Mouse (Mus musculus) frontal cortex, postnatal 25 days (tissue): Measurements from ENCODE around the gene Disp3.
A peak's percentile ranks its signal among the peaks of the same experiment; 100 is the strongest.

Source experiments
- DNase-seq, 2 experiments: peaks; one replicate each; pipeline ENCODE4 v3.0.0; 2022; ENCODE audit warnings: low spot score in 2 of 2

Gene Disp3

DNA sequence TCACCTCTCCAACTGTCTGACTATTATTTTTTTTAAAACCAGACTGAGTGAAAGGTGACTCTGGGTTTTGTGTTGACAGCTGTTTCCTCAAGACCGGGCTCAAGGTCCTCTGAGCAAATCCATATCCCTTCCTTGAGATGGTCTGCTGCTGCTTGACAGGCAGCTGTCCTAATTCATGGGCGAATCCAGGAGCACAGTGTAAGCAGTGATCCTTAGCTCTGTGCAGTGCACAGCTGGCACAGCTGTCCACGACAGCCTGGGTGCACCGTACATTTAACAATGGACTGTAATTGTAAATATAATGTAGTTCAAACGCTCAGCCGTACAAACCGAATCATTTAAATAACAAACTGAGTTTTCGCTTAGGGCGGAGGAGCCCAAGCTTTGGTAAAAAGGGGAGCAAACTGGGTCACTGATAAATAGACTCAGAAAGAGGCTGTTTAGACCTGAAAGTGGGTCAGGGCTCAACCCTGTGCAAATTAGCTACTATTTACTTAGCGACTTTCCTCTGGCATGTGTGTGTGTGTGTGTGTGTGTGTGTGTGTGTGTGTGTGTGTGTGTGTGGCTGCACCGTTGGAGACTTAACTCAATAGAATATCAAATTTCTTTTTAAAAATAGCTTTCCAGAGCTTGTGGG is 72.4 kb downstream of the Disp3 start:
- no peak for DNase-seq

DNA sequence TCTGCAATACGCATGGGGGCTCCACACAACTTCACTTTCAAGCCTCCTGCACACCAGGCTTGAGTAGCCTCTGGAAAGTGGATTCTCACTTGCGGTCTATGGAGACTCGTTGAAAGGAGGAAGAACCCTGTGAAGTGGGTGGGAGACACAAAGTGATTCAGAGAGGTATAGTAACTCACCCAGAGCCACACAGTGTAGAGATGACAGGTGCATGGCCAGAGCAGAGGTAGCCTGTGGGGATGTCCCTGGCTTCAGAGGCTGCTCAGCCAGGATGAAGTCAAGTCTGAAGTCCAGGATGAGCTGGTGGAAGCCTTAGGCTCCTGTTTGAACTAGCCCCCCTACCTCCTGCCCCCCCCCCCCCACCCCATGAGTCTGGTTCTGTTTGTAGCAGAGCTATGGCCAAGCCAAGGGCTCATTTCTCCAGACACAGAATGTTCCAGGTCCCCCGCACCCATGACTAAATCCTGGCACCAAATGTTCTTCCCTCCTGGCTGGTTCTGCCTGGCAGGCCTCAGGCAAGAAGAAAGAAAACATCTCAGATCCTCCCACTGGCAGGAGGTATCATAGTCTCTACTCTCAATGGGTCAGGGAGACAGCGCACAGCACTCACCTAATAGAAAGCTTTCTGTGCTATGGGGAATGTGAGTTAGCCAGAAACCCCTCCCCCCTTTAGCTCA is 73.2 kb downstream of the Disp3 start:
- peak in 1 of 2 experiments; percentile 56 for DNase-seq

DNA sequence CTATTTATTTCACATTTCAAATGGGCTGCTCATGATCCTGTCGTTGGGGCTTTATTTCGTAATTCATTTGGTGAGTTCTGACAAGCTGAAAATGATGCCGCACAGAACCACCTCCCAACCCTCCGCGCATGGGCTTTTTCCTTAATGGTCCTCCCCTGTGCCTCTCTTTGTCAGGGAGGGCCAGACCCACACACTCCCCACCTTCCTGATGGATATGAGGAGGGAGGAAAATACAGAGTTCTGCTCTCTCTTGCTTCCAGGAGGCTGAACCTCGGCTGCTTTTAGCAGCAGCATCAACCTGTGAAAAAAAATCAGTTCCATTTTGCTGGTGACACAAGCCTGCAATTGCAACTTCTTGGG is 82.9 kb downstream of the Disp3 start:
- no peak for DNase-seq

DNA sequence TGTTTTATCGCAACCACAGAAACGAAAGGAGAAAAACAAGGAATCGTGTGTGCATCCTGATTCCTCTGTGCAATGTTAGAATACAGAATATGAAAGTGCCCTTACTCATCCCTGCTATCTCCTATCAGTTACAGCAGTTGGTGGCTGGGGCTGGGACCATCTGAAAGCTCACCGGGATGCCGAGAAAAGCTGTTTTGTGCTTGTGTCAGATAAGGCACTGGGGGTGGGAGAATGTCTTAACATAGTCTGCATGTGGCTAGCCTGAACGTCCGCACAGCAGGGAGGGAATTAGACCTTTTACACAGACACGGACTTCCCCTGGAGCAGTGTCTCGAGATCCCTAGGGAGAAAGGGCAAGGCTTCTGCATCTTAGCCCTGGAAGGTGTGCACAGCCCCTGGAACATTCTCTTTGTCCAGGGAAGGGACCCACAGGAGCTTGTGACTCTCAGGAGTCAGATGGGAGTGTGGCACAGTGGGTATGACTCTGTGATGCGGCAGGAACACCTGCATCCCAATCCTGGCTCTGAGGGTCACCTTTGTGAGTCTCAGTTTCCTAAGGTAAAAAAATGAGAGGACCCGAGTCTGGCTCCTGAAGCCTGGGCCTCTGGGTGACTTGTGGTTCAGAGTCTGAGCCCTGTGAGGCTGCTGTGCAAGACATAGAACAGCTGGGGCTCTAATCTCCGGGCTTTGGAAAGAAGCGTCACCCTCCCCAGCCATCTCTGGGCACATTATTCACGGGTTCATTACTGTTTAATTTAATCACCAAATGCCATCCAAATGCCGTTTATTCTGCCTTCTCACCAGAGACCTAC is 83.5 kb downstream of the Disp3 start:
- no peak for DNase-seq

DNA sequence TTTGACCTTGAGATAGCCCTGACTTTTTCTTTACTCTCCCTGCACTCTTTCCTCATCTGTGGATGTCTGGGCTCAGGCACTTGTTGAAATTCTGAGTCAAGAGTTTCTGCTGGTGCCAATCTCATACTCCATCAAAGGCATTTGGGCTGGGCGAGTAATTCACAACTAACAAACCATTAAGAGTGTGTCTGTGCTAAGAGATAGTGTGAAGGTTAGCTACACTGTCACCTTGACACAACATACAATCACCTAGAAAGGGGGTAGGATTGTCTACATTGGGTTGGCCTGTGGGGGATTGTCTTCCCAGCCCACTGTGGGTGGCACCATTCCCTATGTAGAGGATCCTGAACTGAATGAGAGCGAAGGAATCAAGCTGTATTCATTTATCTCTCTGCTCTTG is 84.2 kb downstream of the Disp3 start:
- no peak for DNase-seq

DNA sequence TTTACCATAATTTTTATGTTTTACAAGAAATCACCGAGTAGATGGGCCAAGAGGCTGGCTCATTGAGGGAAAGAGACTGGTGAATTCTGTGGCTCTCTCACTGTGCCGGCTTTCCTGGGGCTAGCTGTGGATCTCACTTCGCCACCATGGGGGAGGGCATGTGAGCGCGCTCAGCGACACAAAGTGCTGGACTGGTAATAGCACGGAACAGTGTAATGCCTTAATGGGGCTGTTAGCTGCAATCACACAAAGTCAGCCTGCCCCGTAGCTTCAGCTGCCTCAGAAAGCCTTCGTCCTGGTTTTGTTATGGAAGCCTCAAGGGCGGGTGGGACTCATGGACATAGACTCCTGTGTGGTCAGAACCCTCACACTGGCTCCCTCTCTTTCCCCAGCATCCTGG is 89.0 kb downstream of the Disp3 start:
- no peak for DNase-seq

DNA sequence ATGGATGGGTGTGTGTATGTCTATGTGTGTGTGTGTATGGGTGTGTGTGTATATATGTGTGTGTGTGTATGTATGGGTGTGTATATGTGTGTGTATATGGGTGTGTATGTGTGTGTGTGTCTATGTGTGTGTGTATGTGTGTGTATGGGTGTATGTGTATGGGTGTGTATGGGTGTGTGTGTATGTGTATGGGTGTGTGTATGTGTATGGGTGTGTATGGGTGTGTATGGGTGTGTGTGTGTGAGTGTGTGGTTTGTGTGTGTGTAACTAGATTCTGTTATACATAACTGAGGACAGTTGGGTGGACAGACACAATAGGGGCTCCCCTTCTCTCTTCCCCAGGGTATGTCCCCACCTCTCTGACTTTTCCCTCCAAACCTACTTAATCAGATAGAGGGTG is 93.4 kb downstream of the Disp3 start:
- DNase-seq: no peak

DNA sequence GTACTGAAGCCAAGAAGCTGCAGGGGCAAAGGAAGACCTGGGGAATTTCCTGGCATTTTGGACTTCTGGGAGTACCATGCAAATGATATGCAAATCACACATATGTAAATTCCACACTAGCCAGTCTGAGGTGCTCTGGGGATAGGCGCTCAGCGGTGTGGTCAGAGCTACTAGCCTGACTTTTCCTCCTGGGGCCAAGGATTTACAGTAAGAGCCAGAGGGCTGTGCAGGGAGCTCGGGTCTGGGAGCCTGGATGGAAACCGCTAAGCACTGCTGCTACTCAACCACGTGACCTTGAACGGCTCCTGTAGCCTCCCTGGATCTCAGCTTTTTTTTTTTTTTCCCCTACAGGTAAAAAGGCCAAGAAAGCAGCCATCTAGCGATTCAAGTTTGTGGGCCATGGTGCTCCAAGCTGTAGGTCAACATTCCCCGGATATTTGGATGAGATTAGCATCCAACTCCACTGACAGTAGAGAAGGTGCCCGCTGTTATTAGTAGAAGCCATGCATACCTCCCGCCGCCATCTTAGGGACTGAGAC is 95.0 kb downstream of the Disp3 start:
- DNase-seq: no peak
